Mouse (Mus musculus) liver, adult 2 months (tissue): ENCODE data around the gene Msl1.

ENCODE experiments used
- CTCF ChIP-seq: fragments of 200-500 bp; IDR thresholded peaks from 2 replicates; pipeline ENCODE4 v1.5.1; 2011; ENCODE audit warnings: low read depth, low read length, control low read depth
- POLR2A ChIP-seq: fragments of 200-500 bp; IDR thresholded peaks from 2 replicates; pipeline ENCODE4 v1.6.1; 2011; ENCODE audit warnings: low read length, control low read depth; ENCODE audit not compliant: insufficient read depth; ENCODE audit errors: extremely low read depth

- TF ChIP-seq CTCF (no peak), POLR2A (no peak)
Measured at GRCm38 (mm10) chr11:98839402-98839801, 44.1 kb downstream of the Msl1 start.
